Mouse (Mus musculus) cerebellum, postnatal 36 days (tissue): ENCODE data around the gene Mbd6.
"Not testable (repeated sequence)": the region's sequence is repeated elsewhere in the genome, so short reads cannot be mapped to it uniquely, and the experiment has no call there.

Experiments used
- DNase-seq, 2 experiments: peaks; one replicate each; pipeline ENCODE4 v3.0.0; 2021 to 2022; ENCODE audit warnings: mixed read lengths in 2 of 2

Gene Mbd6

GRCm38 (mm10) chr10:127288800-127289572 lies at the start of gene Mbd6:
Gene Mbd6 (minus strand): TSS chr10:127289018.
- DNase-seq = peak; percentile 88 to 92

DNA sequence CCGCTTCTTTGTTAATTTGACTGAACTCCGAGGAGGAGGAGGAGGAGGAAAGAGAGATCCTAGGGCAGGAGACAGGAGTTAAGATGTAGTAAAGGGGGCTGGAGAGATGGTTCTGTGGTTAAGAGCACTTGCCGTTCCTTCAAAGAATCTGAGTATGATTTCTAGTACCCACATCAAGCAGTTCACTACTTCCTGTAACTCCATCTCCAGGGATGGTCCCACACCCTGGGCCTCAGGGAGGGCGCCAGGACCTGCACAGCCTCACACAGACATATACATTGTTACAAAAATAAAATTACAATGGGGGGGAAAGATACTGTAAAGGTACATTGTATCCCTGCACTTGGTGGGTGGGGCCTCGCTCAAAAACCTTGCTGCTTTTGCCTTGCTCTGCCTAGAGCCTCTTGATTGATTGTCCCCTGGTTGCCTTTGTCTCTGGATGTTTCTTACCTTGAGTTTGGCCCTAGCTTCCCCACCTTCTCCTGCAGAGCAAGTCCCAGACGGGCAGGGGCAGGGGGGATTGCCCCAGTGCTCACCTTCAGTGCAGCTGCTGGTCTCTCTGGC lies 48.8 kb upstream of the Mbd6 start:
- no peak for DNase-seq

DNA sequence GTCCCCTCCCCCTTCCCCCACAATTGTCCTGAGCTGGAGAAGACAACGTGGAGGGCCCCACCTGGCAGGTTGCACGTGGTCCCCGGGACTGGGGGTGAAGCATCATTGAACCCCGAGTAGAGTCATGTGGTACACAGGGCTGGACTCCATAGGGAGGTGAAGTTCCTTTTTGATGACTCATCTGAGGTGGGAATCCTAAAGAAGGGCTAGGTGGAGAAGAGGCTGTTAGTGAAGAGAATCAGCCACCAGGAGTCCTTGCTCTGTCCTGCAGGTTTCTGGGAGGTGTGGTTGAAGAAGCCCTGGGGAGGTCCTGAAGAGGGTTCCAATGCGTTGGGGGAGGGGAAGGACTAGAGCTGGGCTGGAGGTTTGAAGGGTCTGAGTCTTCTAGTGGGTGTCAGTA lies 48.1 kb upstream of the Mbd6 start:
- no peak for DNase-seq

GRCm38 (mm10) chr10:127335271-127335670 lies 46.5 kb upstream of the Mbd6 start:
- no peak for DNase-seq

- no peak for DNase-seq
These were observed 44.3 kb upstream of the Mbd6 start for GRCm38 (mm10) chr10:127333152-127333551.

GRCm38 (mm10) chr10:127332211-127332874 lies 43.5 kb upstream of the Mbd6 start:
- DNase-seq = no peak

- DNase-seq = no peak
These were observed 41.4 kb upstream of the Mbd6 start for GRCm38 (mm10) chr10:127330212-127330611.

- peak in 1 of 2 experiments; percentile 37 for DNase-seq
These were observed 38.8 kb upstream of the Mbd6 start for GRCm38 (mm10) chr10:127327461-127328145.

- DNase-seq = no peak
These were observed 38.0 kb upstream of the Mbd6 start for GRCm38 (mm10) chr10:127326828-127327227.

DNA sequence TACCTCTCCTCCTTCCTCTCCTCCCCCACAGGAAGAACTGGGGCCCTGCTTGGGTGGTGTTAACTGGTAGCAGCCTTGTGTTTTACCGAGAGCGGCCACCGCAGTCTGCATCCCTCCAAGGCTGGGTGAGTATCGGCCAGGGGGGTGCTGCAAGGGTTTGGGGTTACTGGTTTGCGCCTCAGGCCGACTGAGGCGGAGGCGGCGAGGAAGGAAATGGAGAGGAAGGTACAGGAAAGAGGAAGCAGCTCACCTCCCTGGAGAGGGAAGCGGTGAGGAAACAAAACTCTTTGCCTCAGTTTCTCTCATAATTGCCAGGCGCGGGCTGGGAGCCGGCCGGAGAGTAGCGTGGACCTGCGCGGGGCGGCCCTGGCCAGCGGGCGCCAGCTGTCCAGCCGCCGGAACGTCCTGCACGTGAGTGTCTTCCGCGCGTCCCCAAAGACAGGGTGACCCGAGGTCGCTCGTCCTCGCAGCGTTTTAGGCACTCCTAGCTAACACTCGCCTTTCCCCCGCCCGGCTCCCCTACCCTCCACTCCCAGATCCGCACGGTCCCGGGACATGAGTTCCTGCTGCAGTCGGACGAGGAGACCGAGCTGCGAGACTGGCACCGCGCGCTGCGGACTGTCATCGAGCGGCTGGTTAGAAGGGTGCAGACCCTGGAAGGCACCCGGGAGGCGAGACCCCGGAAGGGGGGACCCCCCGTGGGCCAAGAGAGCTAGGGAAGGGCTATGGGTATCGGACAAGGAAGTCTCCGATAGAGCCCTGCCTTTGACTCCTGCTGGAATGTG lies 37.4 kb upstream of the Mbd6 start:
- DNase-seq = peak in 1 of 2 experiments; percentile 33

GRCm38 (mm10) chr10:127325454-127326016 lies 36.7 kb upstream of the Mbd6 start:
- no peak for DNase-seq

DNA sequence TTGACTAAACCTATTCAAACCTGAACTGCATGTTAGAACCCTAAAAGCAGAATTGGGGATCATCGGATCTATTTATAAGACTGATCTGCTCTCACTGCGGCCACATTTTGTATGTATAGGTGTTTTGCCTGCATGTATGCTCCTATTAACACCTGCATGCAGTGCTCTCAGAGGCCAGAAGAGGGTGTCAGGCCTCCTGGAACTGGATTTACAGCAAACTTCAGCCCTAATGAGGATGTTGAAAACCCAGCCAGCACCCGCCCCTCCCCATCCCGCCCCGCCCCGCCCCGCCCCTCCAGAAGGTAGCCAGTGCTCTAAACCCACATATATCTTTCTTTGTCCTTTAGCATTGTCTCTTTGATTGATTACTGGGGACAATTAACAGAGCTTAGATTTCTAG lies 35.7 kb upstream of the Mbd6 start:
- DNase-seq = no peak

DNA sequence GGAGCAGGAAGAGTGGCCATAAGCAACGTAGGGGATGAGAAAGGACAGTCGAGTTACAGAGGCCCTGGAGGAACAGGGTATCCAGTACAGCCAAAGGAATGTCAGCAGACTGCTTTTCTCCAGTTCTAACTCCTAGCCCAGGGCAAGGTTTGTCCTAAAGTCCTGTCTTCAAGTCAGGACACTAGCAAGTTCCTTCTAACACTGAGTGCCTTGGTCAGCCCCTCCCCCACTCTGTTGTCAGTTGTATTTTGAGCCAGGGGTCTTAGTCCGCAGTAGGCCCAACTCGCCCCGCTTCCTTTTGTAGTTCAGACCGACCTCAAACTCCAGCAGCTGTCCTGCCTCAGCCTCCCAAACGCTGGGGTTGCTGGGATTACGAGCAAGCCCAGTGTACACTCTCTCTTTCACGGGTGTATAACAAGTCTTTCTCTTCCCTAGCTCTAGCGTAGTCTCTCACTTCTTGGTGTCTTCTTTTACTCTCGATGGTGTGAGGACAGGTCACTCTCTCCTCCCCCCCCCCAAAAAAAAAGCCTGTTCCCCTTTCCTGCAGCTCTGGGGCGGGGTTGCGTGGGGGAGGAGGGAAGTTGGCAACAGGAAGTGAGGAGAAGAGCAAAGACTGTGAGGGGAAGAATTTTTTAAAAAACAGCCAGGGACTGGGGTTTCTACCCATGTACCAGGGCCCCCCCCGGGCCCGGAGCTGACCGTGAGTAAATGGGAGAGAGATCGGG lies 34.5 kb upstream of the Mbd6 start:
- DNase-seq = no peak

DNA sequence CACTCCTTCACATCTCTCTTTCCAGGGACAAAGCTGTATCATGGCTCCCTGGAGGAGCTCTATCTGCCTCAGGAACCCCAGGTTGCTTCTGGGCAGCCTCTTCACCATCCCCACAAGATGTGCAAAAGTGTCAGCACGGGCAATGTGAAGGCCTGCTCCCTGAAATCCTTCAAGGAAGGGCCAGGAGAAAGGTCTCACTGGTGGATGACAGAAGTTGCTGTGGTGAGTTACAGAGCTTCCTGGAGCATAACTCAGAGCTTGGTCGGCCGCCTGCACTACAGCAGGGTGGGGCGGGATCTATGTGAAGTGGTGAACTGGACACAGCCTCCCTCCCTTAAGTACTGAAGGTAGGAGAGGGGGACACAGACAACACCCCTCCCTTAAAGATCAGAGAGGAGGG lies 33.9 kb upstream of the Mbd6 start:
- no peak for DNase-seq

DNA sequence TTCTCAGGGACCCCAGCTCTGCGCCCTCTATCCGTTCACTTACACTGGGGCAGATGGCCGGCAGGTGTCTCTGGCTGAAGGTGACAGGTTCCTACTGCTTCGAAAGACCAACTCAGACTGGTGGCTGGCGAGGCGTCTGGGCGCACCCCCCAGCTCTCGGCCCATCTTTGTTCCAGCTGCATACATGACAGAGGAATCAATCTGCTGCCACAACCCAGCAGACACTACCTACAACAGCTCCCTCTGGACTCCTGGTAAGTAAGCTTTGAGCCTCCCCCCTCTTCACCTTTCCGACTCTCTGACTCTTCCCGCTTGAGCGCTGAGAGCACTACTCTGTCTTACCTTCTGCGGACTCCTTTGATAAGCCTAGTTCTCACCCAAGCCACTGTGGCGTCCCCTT lies 33.4 kb upstream of the Mbd6 start:
- no peak for DNase-seq

DNA sequence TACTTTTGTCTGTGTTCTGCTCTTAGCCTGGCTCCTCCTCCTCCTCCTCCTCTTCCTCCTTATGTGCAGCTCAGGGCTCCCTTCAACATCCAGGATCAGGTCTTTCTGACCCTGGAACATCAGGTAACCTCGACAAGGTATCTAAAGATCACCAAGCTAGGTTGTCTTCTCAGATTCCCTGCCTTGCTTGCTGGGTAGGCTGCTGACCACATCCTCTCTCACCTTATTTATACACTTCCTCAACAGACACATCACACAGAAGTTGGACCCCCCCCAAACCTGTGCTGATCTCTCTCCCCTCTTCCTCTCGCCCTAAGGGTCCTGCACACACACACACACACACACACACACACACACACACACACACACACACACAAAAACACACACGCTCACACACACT lies 32.8 kb upstream of the Mbd6 start, which contains the start of gene Arhgap9:
Gene Arhgap9 (plus strand): TSS at position 344 of the 400 bp plus-strand sequence.
- no peak for DNase-seq

- no peak for DNase-seq
These were observed 31.2 kb upstream of the Mbd6 start for GRCm38 (mm10) chr10:127319969-127320368.

GRCm38 (mm10) chr10:127318009-127318408 lies 29.2 kb upstream of the Mbd6 start:
- no peak for DNase-seq

DNA sequence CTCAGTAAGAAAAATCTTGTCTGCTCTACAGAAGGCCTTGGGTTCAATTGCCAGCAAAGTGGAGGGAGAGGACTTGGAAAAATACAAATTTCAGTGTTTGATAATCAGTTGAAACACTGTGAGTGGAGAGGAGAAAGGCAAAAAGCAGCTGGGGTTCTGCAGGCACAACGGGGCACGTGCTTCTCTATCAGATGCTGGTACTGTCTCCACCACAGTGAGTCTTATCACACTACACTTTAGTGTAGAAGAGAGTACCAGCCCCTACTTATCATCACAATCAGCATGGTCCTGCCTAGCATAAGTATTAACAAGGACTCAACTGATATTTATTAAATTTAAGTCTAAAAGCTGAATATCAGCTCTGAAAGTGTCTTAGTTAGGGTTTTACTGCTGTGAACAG lies 28.5 kb upstream of the Mbd6 start:
- no peak for DNase-seq

GRCm38 (mm10) chr10:127314950-127315349 lies 26.1 kb upstream of the Mbd6 start:
- DNase-seq = not testable (repeated sequence)

- not testable (repeated sequence) for DNase-seq
These were observed 24.7 kb upstream of the Mbd6 start for GRCm38 (mm10) chr10:127313516-127313915.
